Comparison of ENCODE assay signal across 14 mouse cellular contexts in genomic region chr17:58002845-58003244, GRCm38 (mm10).
"Had no signal": no experiment of that assay in that cellular context is flagged by ENCODE, and none has a peak within 500 bp of the region (broad histone marks: within the 10 kb centered on the region; RNA-seq: fewer than 3 reads in every experiment).

No protein-coding gene starts in this region.

- ATAC-seq: liver, embryonic 12.5 days had no signal

- H3K4me3 ChIP-seq: liver, embryonic 12.5 days; midbrain, embryonic 12.5 days; neural tube, embryonic 12.5 days; stomach, embryonic 15.5 days had no signal

- H3K27ac ChIP-seq: liver, embryonic 12.5 days; liver, embryonic 14.5 days; midbrain, embryonic 12.5 days; neural tube, embryonic 12.5 days; stomach, embryonic 15.5 days; stomach, postnatal 0 days had no signal

- H3K9me3 ChIP-seq: liver, embryonic 12.5 days; midbrain, embryonic 12.5 days; neural tube, embryonic 12.5 days; stomach, embryonic 15.5 days had no signal

- H3K4me2 ChIP-seq: liver, embryonic 12.5 days; lung, embryonic 14.5 days; midbrain, embryonic 12.5 days; neural tube, embryonic 12.5 days; stomach, embryonic 15.5 days had no signal

- H3K4me1 ChIP-seq: liver, embryonic 12.5 days; midbrain, embryonic 12.5 days; neural tube, embryonic 12.5 days; stomach, embryonic 15.5 days had no signal

- H3K9ac ChIP-seq: liver, embryonic 12.5 days; liver, embryonic 14.5 days; lung, embryonic 14.5 days; midbrain, embryonic 12.5 days; neural tube, embryonic 12.5 days; stomach, embryonic 15.5 days had no signal

- H3K27me3 ChIP-seq: liver, embryonic 12.5 days; midbrain, embryonic 12.5 days; neural tube, embryonic 12.5 days; stomach, embryonic 15.5 days had no signal

- H3K36me3 ChIP-seq: liver, embryonic 12.5 days; midbrain, embryonic 12.5 days; neural tube, embryonic 12.5 days; stomach, embryonic 15.5 days had no signal

- DNase-seq: lung, adult 18-20 months; lung, embryonic 14.5 days; lung, postnatal 10 days; lung, postnatal 4 days; right cerebral cortex, postnatal 14 days; thymus, adult 2 months; thymus, postnatal 25 days; thymus, postnatal 4 days had no signal
